ENCODE assay signal across 18 mouse cellular contexts in the genomic region with DNA sequence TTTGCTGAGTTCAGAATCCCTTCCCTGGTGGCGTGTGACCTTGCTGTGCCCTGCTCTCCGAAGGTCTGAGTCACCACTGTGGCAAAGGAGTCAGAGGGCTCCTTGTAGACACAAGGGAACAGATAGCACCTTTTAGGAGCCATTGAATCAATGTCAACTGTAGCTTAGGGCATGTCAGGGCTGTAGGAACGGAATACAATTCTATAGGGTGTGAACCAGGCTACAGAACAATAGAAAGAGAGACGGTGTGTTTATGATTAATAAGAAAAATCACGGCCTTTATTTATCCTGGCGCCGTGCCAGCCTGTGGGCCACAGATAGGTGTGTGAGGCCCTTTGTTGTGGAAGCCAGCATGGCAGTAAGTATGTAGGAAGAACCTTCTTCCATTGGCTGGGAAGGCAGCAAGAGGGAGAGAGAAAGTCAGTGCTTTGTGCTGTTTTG.
DNase-seq lines count a peak whose midpoint lies in the region; TF ChIP-seq lines count a peak whose summit lies in the region.
"Had no signal": no experiment of that assay in that cellular context is flagged by ENCODE, and none has a peak within 500 bp of the region (broad histone marks: within the 10 kb centered on the region; RNA-seq: fewer than 3 reads in every experiment).

No protein-coding gene starts in this region.

- no peaks in the 10 kb centered on the region for H3K36me3 ChIP-seq in small intestine, adult 2 months (ENCODE audit: control insufficient read depth, insufficient read depth, low read length)
- H3K36me3 ChIP-seq: heart, embryonic 15.5 days had no signal

- peaks cover 13% of the 10 kb centered on the region; the same call in 1 of the 2 replicates for H3K4me1 ChIP-seq in small intestine, adult 2 months (ENCODE audit: control insufficient read depth, insufficient read depth, insufficient read length, low read length)

- H3K4me3 ChIP-seq in small intestine, adult 2 months (ENCODE audit: low read depth, low read length): peak overlapping the region; percentile 14; the same call in 1 of the 2 replicates
- H3K4me3 ChIP-seq: heart, embryonic 15.5 days had no signal

- no peak for TF ChIP-seq POLR2A in small intestine, adult 2 months (IDR thresholded peaks at IDR 0.05; ENCODE audit: low read depth, low read length)

- no peaks in the 10 kb centered on the region for H3K27me3 ChIP-seq in small intestine, adult 2 months (ENCODE audit: control insufficient read depth, insufficient read depth, low read length)
- H3K27me3 ChIP-seq: heart, embryonic 15.5 days had no signal

- no peak for TF ChIP-seq CTCF in small intestine, adult 2 months (IDR thresholded peaks at IDR 0.05; ENCODE audit: extremely low read depth, insufficient read length, insufficient replicate concordance, low read depth, low read length)

- 23% methylated on average over 7 of the region's 7 CpGs for WGBS in small intestine, adult 2 months

- H3K27ac ChIP-seq in small intestine, adult 2 months (ENCODE audit: insufficient read depth, low read depth, low read length): peak overlapping the region; percentile 44; the same call in 1 of the 2 replicates
- H3K27ac ChIP-seq: heart, embryonic 15.5 days; hindbrain, embryonic 14.5 days had no signal

- DNase-seq in adrenal gland, adult 8-10 months: peak; percentile 41
- DNase-seq in adrenal gland, postnatal 4 days (ENCODE audit: low spot score in 2 of 2): no peak
- peak; percentile 65 to 70 for DNase-seq in urinary bladder, adult 18-20 months (ENCODE audit: low spot score in 2 of 2)
- no peak for DNase-seq in urinary bladder, postnatal 10 days (ENCODE audit: low spot score)
- DNase-seq in embryo, embryonic 10 days (ENCODE audit: low spot score): no peak
- DNase-seq in thymus, postnatal 4 days: no peak
- no peak for DNase-seq in embryo, embryonic 9.5 days (ENCODE audit: extremely low spot score)
- DNase-seq: B cell, adult 2 months; cerebellum, adult 11-12 months; heart, adult 11 months; kidney, adult 2 months; layer of hippocampus, postnatal 36 days; lung, adult 2 months; spleen, adult 18-20 months; thymus, adult 2 months had no signal

Comparison
In these comparisons a context has a peak if more than half of its experiments do, and no peak if none do; other contexts are left out.
1. DNase-seq: peak in adrenal gland, adult 8-10 months (single experiment) and urinary bladder, adult 18-20 months (2 of 2); none in adrenal gland, postnatal 4 days (0 of 2), urinary bladder, postnatal 10 days (single experiment), embryo, embryonic 10 days (single experiment), thymus, postnatal 4 days (single experiment) and embryo, embryonic 9.5 days (single experiment).